Mouse (Mus musculus) ES-E14 (cell line): ENCODE data around the gene Uck2. TPM values are rescaled to one million over a fixed set of nuclear protein-coding genes. Genes with fewer than 3 reads are reported as not detected.
A peak's percentile ranks its signal among the peaks of the same experiment; 100 is the strongest.

Source experiments
- DNase-seq: peaks from one replicate; pipeline ENCODE4 v3.0.0-alpha.2; 2013; ENCODE audit warnings: low read depth, low spot score
- H3K27ac ChIP-seq: 2 replicates; pipeline ENCODE4 v1.5.1; 2012; ENCODE audit warnings: low read depth, mild to moderate bottlenecking, low read length, moderate library complexity, mixed read lengths; ENCODE audit not compliant: poor library complexity, insufficient read depth, severe bottlenecking
- H3K36me3 ChIP-seq: 2 replicates; pipeline ENCODE4 v1.6.1; 2012; ENCODE audit warnings: mild to moderate bottlenecking, low read length, moderate library complexity, mixed read lengths; ENCODE audit not compliant: control insufficient read depth, poor library complexity, insufficient read depth, severe bottlenecking
- H3K4me1 ChIP-seq, 2 experiments: fragments of 150-350 bp in 1 of 2; sonication (generic) in 1 of 2; 2 replicates each; pipeline ENCODE4 v1.6.1; 2012; ENCODE audit warnings: low read length in 2 of 2, mild to moderate bottlenecking in 1 of 2, mixed read lengths in 1 of 2; ENCODE audit not compliant: control insufficient read depth in 2 of 2, insufficient read depth in 2 of 2, poor library complexity in 1 of 2
- H3K4me3 ChIP-seq, 2 experiments: fragments of 150-350 bp in 1 of 2; sonication (generic) in 1 of 2; 2 replicates each; pipeline ENCODE4 v1.5.1; 2012; ENCODE audit warnings: low read length in 2 of 2, low read depth in 1 of 2, mild to moderate bottlenecking in 1 of 2, mixed read lengths in 1 of 2; ENCODE audit not compliant: insufficient read depth in 1 of 2, poor library complexity in 1 of 2, severe bottlenecking in 1 of 2
- H3K9ac ChIP-seq: 2 replicates; pipeline ENCODE4 v1.6.1; 2012; ENCODE audit warnings: low read depth, mild to moderate bottlenecking, low read length, mixed read lengths; ENCODE audit not compliant: poor library complexity, insufficient read depth, severe bottlenecking
- H3K9me3 ChIP-seq: fragments of 150-350 bp; sonication (generic); 2 replicates; pipeline ENCODE4 v1.6.1; 2012; ENCODE audit warnings: low read depth, mild to moderate bottlenecking, low read length; ENCODE audit not compliant: control insufficient read depth, insufficient read depth
- CHD2 ChIP-seq: IDR thresholded peaks from 2 replicates; pipeline ENCODE4 v1.6.1; 2014; ENCODE audit warnings: mild to moderate bottlenecking, low read depth, low read length, inconsistent platforms
- HCFC1 ChIP-seq: IDR thresholded peaks from 2 replicates; pipeline ENCODE4 v1.6.1; 2012; ENCODE audit warnings: low read length, inconsistent platforms, borderline replicate concordance; ENCODE audit not compliant: insufficient read depth
- MAFK ChIP-seq: IDR thresholded peaks from 2 replicates; pipeline ENCODE4 v1.6.1; 2014; ENCODE audit warnings: mild to moderate bottlenecking, low read depth, low read length, inconsistent platforms; ENCODE audit not compliant: insufficient read depth
- ZC3H11A ChIP-seq: IDR thresholded peaks from 2 replicates; pipeline ENCODE4 v1.6.1; 2012; ENCODE audit warnings: low read depth, mild to moderate bottlenecking, inconsistent platforms, low read length, borderline replicate concordance
- ZNF384 ChIP-seq: IDR thresholded peaks from 2 replicates; pipeline ENCODE4 v1.6.1; 2012; ENCODE audit warnings: low read depth, low read length, inconsistent platforms
- in situ Hi-C, 2 experiments: fragments of 600-800 bp; cut with MboI; formaldehyde crosslinking; loops; one replicate each; pipeline ENCODE4 v1.15.1; 2025; ENCODE audit warnings: low sequenced_read_pairs in 2 of 2, inconsistent platforms in 1 of 2; ENCODE audit not compliant: unreplicated experiment in 2 of 2
- total RNA-seq: library from RNA; depleted of rRNA; stranded (reverse); fragments of 300-350 nt; gene quantifications from 2 replicates; pipeline ENCODE4 v1.2.3, GENCODE M21; 2012; rRNA removed

Gene Uck2
- 152 and 158 TPM in 2 replicates for total RNA-seq

DNA sequence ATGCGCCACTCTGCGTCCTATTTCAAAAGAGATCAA is at the start of gene Uck2:
Gene Uck2 (minus strand): TSS at position 1 of the 36 bp plus-strand sequence.
- peak within 1 kb of the TSS; percentile 66 to 96 for H3K4me3 ChIP-seq
- H3K4me1 ChIP-seq, result peaks cover 13 to 24% of the 10 kb centered on the region in 2 experiments
- peaks cover 4% of the 10 kb centered on the region; the same call in 1 of the 2 replicates for H3K36me3 ChIP-seq
- no peaks in the 10 kb centered on the region for H3K9me3 ChIP-seq
- TF ChIP-seq MAFK (no peak), ZC3H11A (no peak), HCFC1 (no peak), CHD2 (no peak), ZNF384 (no peak)
- no peak for DNase-seq
- in situ Hi-C loops, result no loop called here
- peak within 1 kb of the TSS; percentile 96 for H3K9ac ChIP-seq
- H3K27ac ChIP-seq, result peak within 1 kb of the TSS; percentile 84

GRCm38 (mm10) chr1:167331106-167331505 is 46.0 kb upstream of the Uck2 start:
- no peak for TF ChIP-seq MAFK
- no peak for TF ChIP-seq HCFC1
- TF ChIP-seq ZNF384, result no peak
- TF ChIP-seq ZC3H11A, result no peak
- no peak for TF ChIP-seq CHD2
- Histone ChIP-seq H3K9ac (no peak overlapping the region), H3K36me3 (peaks cover 15% of the 10 kb centered on the region)

DNA sequence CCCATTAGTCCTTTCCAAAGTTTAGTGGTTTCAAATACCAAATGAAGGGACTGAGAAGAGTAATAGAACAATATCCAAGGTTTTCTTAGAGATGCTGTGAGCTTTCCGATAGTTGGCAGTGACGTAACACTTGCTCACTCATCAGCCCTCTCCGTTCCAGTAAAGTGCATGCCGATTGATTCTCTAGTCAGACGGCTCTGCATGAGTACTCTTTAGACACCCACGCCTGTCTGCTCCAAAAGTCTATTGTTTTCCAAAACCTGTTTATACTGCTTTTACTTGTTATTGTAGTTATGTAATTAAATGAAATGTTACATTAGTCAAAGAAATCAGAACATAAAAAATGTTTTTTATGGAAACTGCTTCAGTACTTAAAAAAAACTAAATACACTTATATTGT is 43.7 kb upstream of the Uck2 start:
- Histone ChIP-seq H3K36me3 (peaks cover 19% of the 10 kb centered on the region), H3K4me3 (no peak overlapping the region), H3K9ac (no peak overlapping the region), H3K27ac (no peak overlapping the region), H3K9me3 (no peaks in the 10 kb centered on the region), H3K4me1 (no peaks in the 10 kb centered on the region)
- DNase-seq, result no peak
- TF ChIP-seq HCFC1 (no peak), MAFK (no peak), ZC3H11A (no peak), CHD2 (no peak), ZNF384 (no peak)
- in situ Hi-C loops, result no loop called here

More at GRCm38 (mm10) chr1:167331106-167331505, 46.0 kb upstream of the Uck2 start:
- no peak overlapping the region for H3K4me3 ChIP-seq
- H3K4me1 ChIP-seq, result no peaks in the 10 kb centered on the region
- no peaks in the 10 kb centered on the region for H3K9me3 ChIP-seq
- in situ Hi-C loops, result loop anchor here in 1 of 2 experiments (10.0 kb wide), 1 partner anchor 106 kb away; no protein-coding TSS in a partner anchor
- no peak for DNase-seq
- no peak overlapping the region for H3K27ac ChIP-seq

DNA sequence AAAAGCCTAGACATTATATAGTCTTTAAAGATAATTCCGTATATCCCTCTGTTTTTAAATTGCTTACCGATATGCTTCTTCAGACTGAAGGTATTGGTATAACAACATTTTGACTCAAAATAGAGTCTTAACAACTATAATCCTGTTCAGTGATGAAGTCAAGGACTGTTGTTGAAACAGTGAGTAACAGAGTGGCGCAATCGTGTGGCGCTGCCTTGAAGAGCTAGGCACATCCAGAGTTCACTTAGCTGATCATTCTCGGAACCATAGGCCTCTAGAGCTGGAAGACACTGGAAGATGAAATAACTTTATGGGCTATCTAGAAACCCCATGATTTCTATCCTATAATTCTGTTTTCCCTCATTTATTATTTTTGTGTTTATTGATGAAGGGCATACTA is 36.6 kb upstream of the Uck2 start:
- no peak for TF ChIP-seq ZNF384
- TF ChIP-seq MAFK, result no peak
- no peak for TF ChIP-seq CHD2
- TF ChIP-seq HCFC1, result no peak
- TF ChIP-seq ZC3H11A, result no peak
- Histone ChIP-seq H3K9ac (no peak overlapping the region), H3K4me1 (no peaks in the 10 kb centered on the region), H3K27ac (no peak overlapping the region), H3K4me3 (no peak overlapping the region), H3K36me3 (peaks cover 20% of the 10 kb centered on the region), H3K9me3 (no peaks in the 10 kb centered on the region)
- in situ Hi-C loops, result no loop called here
- DNase-seq, result no peak

- Histone ChIP-seq H3K36me3 (peaks cover 5% of the 10 kb centered on the region), H3K4me3 (no peak overlapping the region), H3K9me3 (no peaks in the 10 kb centered on the region), H3K4me1 (no peaks in the 10 kb centered on the region; a peak in 1 of 4 replicates), H3K9ac (no peak overlapping the region), H3K27ac (no peak overlapping the region)
- DNase-seq, result no peak
- in situ Hi-C loops, result no loop called here
- TF ChIP-seq ZC3H11A (no peak), HCFC1 (no peak), MAFK (no peak), ZNF384 (no peak), CHD2 (no peak)
Measured at GRCm38 (mm10) chr1:167313220-167313619, 28.1 kb upstream of the Uck2 start.
